Mouse (Mus musculus) heart, postnatal 0 days (tissue): Measurements from ENCODE around the gene Rnaseh1.

ENCODE experiments used
- CTCF ChIP-seq: IDR thresholded peaks from 2 replicates; pipeline ENCODE4 v1.5.1; 2016; ENCODE audit warnings: antibody characterized with exemption, control low read depth, low read depth
- EP300 ChIP-seq: IDR thresholded peaks from 2 replicates; pipeline ENCODE4 v1.6.1; 2016; ENCODE audit warnings: antibody characterized with exemption, low read depth

- TF ChIP-seq CTCF: no peak
- TF ChIP-seq EP300: no peak
Measured at GRCm38 (mm10) chr12:28701302-28701701, 51.9 kb downstream of the Rnaseh1 start.
